Mouse (Mus musculus) mouse embryonic stem cell (cell line): ENCODE results near the gene Nol3.

Experiments used
- in situ Hi-C, 2 experiments: fragments of 300-500 bp; cut with MboI; formaldehyde crosslinking; loops; 1 replicate in 1 of 2; 3 replicates in 1 of 2; pipeline ENCODE4 v1.14.3; 2019 to 2020; ENCODE audit warnings: low sequenced_read_pairs in 2 of 2, low pct_unique_long_range_greater_than_20kb in 1 of 2, mixed read lengths in 1 of 2; ENCODE audit not compliant: unreplicated experiment in 1 of 2

Nol3 gene

DNA sequence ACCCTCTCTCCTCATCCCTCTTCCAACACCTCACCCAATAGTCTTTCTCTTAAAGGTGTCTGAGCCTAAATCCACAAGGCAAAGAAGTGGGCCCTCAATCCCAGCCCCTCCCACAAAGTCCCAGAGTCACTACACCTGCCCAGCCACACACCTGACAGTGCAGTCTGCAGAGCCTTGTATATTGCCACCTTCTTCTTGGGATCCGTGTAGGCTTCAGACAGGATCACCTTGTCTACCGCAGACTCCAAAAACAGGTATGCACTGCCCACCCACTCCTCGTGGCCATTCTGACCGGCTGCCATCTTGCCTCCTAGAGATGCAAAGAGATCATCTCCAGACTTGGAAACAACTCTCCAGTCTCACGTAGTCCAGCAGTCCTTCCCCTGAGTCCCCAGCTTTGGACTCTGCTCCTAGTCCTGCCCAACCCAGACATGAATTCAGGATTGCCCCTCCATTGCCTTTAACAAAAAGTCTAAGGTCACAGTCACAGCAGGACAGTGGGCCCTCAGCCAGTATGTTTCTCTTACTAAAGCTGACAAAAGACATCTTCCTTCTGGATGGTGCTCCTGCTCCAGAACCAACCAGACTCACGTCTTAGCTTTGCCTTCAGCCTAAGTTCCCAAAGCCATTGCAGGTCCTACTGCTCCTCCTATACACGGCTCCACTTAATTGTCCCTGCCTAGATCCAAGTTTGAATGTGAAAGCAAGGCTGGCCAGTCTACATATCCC is 15.4 kb upstream of the Nol3 start:
- in situ Hi-C loops, result no loop called here

DNA sequence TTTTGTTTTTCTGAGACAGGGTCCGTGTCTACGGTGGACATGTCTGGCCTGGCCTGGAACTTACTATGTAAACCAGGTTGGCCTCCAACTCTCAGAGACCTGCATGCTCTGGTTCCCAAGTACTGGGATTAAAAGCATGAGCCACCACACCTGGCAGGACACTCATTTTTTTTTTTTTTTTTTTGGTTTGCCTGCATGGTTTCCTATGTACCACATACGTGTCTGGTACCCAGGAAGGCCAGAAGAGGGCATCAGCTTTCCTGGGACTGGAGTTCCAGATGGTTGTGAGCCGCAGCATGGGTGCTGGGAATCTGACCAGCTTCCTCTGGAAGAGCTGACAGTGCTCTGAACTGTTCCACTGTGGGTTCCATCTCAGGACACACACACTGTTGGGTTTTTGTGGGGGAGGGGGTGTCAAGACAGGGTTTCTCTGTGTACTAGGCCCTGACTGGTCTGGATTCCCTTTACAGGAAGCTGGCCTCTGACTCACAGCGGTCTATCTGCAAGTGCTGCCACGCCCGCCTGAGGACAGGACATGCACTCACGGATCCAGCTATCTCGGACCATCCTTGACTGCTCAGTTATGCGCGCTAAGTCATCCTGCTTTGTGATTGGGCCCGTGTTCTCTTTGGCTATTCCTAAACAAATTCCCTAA is 14.5 kb upstream of the Nol3 start:
- in situ Hi-C loops, result no loop called here

DNA sequence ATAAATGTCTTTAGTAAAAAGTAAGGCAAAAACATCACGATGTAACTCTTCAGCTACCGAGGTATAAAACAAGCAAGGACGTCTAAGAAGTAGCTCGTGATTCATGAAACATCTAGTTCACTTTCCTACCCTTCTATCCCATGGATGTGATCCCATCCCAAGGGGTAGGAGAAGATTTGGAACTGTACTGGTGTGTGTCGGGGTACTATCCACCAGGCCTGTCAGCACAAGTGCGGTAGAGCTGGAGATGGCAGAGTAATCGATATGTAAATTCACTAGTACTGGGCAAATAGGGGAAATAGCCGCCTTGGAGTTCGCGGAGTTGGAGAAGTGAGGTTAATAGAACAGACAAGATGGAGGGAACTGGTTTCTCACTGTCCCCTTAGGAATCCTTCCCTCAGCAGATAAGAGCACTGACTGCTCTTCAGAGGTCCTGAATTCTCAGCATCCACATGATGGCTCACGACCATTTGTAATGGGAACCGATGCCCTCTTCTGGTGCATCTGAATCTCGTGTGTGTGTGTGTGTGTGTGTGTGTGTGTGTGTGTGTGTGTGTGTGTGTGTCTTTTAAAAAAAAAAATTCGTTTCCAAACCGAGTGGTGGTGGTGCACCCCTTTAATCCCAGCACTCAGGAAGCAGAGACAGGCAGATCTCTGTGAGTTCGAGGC is 12.6 kb upstream of the Nol3 start:
- in situ Hi-C loops, result no loop called here

DNA sequence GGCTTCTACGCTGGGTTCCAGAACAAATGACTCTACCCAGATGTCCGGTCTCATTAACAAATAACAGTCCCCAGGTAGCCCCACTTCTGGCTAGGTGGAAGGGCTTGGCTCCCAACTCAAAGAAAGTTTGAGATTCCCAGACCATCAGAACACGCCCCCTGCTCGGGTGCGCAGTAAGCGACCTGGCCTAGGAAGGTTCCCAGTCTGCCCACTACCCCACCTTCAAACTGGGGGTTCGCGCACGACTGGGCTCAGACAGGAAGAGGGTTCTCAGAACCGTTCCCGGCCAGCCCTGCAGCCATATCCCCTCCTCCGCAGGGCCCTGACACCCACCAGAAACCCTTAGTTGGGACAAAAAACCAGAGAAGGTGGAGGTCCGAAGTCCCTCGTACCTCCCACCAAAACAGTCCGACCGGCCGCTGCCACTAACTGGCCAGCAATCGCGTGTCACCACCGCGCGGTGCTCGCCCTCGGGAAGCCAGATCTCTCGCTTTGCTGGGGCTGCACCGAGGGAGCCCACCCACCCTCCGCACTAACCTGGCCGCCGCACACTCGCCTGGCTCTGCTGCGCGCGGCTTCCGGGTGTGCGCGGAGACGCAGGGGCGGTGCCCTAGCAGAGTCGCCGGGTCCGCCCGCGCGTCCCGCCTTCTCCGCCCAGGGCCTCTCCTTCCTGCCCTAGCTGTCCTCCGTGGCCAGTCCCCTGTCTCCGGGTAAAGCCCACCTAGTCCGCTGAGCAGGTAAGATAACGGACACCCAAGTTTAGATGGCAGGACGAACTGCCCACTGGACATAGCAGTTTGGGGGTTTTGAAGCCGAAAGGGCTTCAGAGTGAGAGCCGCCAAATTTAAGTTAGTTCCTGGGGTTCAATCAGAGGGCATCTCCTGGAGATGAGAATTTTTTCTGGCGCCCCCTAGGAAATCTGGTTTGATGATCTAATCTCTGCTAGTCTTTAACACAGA is 11.6 kb upstream of the Nol3 start, which contains the start of the genes Tradd and Fbxl8:
Gene Tradd (minus strand): TSS at position 586 of the 959 bp plus-strand sequence.
Gene Fbxl8 (plus strand): TSS at position 625 of the 959 bp plus-strand sequence.
- in situ Hi-C loops, result no loop called here

DNA sequence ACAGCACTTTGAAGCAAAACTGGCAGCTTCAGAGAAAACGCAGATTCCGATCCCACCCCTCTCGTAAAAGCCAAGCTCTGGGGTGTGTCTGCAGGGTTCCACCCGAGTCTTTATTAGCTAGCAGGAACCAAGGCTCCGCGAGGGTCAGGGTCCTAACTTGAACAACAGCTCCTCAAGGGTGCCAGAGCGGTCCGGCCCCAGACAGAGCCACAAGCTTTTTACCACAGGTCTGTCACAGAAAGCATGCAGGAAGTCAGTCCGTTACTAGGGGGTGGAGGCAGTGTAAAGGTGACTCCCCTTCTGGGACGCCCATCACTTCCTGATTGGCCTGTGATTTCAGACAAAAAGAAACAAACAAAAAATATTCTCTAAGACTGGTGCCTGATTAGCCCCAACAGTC is 10.8 kb upstream of the Nol3 start:
- in situ Hi-C loops, result no loop called here

DNA sequence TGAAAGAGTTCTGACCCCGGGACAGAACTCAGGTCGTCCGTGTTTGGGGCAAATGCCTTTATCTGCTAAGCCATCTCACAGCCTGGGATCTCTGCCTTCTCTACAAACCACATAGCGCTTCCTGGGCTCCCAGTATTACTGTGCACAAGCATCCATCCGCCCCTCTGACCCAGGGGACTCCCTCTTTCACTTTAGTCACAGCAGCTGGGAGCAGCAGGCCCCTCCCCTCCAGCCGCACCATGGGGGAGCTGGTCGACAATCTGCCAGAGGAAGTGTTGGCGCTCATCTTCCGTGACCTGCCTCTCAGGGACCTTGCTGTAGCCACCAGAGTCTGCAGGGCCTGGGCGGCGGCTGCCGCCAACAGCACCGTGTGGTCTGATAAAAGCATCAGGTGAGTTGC is 9.2 kb upstream of the Nol3 start:
- in situ Hi-C loops, result no loop called here

DNA sequence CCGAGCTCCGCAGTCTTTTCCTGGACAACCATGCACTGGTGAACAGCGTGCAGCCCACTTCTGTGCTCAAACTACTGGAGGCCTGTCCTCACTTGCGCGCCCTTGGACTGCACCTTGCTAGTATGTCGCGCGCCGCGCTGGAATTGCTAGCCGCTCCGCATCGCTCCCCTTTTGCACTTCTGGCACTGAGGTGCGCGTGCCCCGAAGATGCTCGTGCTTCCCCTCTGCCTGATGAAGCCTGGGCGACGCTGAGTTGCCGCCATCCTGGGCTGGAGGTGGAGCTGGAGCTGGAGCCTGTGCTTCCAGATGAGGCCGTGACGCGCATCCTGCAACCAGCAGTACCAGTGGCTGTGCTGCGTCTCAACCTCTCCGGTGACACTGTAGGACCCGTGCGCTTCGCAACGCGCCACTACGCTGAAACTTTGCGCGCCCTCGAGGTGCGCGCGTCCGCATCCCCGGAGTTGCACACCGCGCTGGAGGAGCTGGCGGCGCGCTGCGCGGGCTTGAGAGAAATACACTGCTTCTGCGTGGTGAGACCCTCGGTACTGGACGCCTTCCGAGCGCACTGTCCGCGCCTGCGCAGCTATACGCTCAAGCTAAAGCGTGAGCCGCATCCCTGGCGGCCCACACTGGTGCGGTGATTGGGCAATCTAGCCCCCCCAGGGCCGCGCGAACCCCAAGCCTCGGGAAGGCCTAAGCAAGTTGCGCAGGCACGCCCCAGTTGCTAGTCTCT is 7.4 kb upstream of the Nol3 start:
- in situ Hi-C loops, result no loop called here

DNA sequence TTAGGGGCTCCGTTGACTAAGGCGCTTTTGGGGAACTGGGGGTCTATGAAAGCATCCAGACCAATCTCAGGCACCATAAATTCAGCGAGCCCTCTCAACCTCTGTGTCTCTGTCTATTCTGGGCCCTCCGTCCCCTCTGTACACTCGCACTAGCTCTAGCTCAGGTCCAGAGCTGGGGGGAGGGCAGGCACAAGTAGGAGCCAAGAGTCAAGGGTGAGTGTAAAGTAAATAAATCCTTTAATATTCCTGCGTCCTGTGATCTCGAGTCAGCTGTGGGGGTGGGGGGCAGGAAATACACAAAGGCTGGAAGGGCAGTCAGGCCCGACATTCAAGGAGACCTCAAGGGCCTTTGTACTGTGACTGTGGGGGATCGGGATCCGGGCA is 6.9 kb upstream of the Nol3 start:
- in situ Hi-C loops, result no loop called here

DNA sequence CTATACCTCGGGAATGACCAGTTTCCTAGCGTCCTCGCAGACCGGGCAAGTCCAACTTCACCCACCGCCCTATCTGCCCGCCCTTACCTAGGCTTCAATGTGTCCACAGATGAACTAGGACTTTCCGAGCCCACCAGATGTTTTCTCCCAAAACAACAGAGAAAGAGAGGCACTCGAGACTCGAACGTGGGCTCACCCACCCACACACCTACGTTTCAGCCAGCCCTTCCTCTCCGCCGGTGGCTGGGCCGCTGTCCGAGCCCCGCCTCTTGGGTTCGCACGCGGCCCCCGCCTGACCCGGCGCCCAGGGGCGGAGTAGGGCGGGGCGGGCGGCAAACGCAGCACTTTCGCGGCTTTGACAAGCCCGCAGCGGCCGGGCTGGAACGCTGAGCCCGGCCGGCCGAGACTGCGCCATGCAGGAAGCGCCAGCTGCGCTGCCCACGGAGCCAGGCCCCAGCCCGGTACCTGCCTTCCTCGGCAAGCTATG is 6.4 kb upstream of the Nol3 start, which contains the start of gene Hsf4:
Gene Hsf4 (plus strand): TSS at position 341 of the 487 bp plus-strand sequence.
- in situ Hi-C loops, result no loop called here

DNA sequence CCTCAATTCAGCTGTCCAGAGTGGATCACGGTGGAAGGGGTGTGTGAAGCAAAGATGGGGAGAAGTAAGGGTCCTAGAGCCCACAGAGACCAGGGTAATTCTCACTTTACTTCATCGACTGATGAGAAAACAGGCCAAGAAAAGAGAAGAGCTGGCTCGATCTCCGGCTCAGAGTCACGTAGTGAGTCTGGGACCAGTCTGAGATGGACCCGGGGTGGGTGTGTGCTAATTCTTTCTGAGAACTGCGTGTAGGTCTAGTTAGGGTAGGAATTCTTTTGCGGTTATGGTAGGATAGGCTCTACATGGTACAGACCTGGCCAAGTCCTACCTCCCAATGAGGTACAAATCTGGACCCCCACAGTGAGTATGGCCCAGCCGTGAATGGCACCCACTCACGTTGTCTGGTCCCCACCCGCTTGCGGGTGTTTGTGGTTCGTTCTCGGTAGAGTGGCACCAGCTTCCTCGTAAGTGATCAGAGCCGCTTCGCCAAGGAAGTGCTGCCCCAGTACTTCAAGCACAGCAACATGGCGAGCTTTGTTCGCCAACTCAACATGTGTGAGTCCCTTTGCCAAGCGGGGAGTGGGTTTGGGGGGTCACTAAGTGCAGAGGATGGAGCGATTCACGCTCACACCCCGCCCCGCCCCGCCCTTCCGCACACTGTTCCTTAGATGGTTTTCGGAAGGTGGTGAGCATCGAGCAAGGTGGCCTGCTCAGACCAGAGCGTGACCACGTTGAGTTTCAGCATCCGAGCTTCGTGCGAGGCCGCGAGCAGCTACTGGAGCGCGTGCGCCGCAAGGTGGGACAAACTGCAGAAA is 5.6 kb upstream of the Nol3 start:
- in situ Hi-C loops, result no loop called here

DNA sequence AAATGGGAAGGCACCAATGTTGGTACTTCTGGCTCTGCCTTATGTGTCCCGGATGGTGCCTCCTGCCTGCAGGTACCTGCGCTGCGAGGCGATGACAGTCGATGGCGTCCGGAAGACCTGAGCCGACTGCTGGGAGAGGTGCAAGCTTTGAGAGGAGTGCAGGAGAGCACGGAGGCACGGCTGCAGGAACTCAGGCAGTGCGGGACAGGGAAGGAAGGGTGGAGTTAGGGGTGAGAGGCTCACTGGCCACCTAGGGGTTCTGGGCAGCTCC is 5.1 kb upstream of the Nol3 start:
- in situ Hi-C loops, result no loop called here

DNA sequence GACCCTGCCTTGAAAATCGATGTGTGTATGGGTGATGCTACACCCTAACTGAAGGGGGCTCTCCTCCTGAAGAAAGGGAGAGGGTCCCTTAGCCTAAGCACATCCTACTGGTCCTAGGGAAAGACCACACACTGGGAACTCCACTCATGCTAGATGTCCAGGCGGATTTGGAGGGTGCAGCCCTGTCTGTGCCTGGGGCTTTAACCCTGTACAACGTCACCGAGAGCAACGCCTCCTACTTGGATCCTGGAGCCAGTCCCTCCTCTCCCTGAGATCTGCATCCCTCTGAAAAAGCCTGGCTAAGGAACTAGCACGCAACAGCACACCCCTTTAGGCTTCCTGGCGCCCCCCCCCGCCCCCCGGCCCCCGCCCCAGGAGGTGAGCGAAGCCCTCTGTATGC is 553 bp upstream of the Nol3 start:
- in situ Hi-C loops, result no loop called here

DNA sequence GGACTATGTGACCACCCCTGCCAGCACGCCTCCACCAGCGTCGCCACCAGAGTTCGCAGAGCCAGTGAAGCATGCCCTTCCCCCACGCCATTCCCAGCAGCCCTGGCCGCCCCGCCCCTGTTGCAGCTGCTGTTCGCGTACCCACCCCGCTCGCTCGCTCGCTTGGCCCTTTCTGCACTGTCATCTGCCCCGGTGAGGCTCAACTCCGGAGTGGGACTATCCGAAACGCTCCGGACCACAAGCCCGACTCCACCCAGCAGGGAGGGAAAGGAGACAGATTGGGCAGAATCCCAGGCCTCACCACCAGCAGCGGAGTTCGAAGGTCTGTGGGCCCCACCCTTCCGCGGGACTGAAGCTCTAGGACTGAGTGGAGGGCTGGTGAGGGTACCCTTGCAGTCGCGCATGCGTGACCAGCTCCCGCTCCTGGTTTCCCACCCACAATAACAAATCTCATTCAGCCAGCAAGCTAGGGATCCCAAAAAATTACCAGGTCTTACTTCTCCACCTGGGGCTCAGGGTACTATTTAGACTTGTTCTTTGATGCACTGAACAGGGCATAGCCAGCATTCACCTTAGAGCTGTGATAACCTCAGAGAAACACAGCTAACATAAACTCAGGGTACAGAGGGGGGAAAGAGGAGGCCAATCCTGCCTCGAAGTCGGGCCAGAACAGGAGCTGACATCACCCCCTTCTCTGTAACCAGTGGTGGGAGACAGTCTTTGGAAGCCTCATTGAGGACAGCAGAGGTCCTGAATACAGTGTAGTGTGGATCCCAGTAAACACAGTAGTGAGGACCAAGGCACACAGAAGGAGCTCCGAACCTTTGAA is 566 bp downstream of the Nol3 start:
- in situ Hi-C loops, result no loop called here

DNA sequence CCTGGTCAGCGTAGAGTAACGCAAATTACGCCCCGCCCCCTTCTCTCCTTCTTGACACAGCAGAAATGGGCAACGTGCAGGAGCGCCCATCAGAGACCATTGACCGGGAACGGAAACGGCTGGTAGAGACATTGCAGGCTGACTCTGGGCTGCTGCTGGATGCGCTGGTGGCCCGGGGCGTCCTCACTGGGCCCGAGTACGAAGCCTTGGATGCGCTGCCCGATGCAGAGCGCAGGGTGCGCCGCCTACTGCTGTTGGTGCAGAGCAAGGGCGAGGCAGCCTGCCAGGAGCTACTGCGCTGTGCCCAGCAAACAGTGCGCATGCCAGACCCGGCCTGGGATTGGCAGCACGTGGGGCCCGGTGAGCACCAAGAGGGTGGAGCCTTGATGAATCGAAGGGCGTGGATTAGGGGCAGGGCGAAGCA is 3.0 kb downstream of the Nol3 start:
- in situ Hi-C loops, result no loop called here

DNA sequence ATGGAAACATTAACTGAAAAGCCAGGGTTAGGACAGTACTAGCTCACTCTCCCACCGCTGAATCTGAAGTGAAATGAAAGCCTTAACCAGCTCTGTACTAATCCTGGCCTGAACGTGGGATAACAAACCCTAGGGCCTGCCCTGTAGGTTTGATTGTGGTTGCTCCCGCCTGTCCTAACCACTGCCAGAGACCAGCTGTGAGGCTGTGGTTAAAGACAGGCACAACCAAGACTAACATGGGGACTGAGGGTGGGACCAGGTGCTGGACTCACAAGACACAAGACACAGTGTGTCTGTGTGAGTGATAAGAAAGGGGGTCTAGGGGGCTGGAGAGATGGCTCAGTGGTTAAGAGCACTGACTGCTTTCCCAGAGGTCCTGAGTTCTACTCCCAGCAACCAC is 4.6 kb downstream of the Nol3 start:
- in situ Hi-C loops, result loop anchor here (10.0 kb wide), 3 partner anchors 146 to 216 kb away; partner anchors contain the start of gene Ces4a (in 1 of the 2)

DNA sequence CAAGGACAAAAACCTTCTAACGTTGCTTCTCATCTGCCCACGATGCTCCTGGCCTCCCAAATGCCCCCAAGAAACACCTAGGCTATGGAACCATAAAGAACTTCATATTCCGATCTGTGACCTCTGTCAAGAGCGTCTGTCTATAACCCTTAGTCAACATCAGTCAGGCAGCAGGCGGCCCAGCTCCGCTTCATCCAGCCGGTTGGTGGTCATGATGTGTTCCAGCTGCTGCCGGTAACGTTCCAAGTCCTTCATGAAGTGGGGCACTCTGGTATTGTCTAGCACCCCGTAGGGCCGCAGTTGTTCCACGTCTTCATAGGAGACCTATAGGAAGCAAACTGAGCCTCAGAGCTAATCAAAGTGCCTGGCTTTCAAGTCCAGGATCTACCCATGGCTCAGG is 5.9 kb downstream of the Nol3 start:
- in situ Hi-C loops, result loop anchor here (10.0 kb wide), 3 partner anchors 147 to 217 kb away; partner anchors contain the start of gene Ces4a (in 1 of the 2)
